Mouse (Mus musculus) midbrain, embryonic 16.5 days (tissue): ENCODE measurements around the gene Crxos. TPM values are rescaled to one million over a fixed set of nuclear protein-coding genes. Genes with fewer than 3 reads are reported as not detected.

Source experiments
- ATAC-seq: fragments of 200-750 bp; cut with Nextera tagmentation; 2 replicates; pipeline ENCODE4 v1.8.0; 2017; ENCODE audit warnings: moderate TSS enrichment
- H3K27ac ChIP-seq: fragments of 300-500 bp; sonication (generic); 2 replicates; pipeline ENCODE4 v1.5.1; 2014; ENCODE audit warnings: mild to moderate bottlenecking, low read length, mixed read lengths
- H3K27me3 ChIP-seq: fragments of 300-500 bp; sonication (generic); 2 replicates; pipeline ENCODE4 v1.6.1; 2014; ENCODE audit warnings: low read depth, low read length, mixed read lengths; ENCODE audit not compliant: control insufficient read depth, insufficient read depth
- H3K36me3 ChIP-seq: fragments of 300-500 bp; sonication (generic); 2 replicates; pipeline ENCODE4 v1.6.1; 2014; ENCODE audit warnings: mild to moderate bottlenecking, low read length, moderate library complexity, mixed read lengths; ENCODE audit not compliant: control insufficient read depth, insufficient read depth
- H3K4me1 ChIP-seq: fragments of 300-500 bp; sonication (generic); 2 replicates; pipeline ENCODE4 v1.6.1; 2014; ENCODE audit warnings: mild to moderate bottlenecking, low read length, mixed read lengths; ENCODE audit not compliant: control insufficient read depth, insufficient read depth
- H3K4me2 ChIP-seq: fragments of 300-500 bp; sonication (generic); 2 replicates; pipeline ENCODE4 v1.6.1; 2014; ENCODE audit warnings: mild to moderate bottlenecking, low read length, mixed read lengths
- H3K4me3 ChIP-seq: fragments of 300-500 bp; sonication (generic); 2 replicates; pipeline ENCODE4 v1.5.1; 2014; ENCODE audit warnings: low read depth, mild to moderate bottlenecking, low read length, moderate library complexity, mixed read lengths
- H3K9ac ChIP-seq: fragments of 300-500 bp; sonication (generic); 2 replicates; pipeline ENCODE4 v1.6.1; 2014; ENCODE audit warnings: low read depth, low read length, mixed read lengths
- H3K9me3 ChIP-seq: fragments of 300-500 bp; sonication (generic); replicated peaks from 2 replicates; pipeline ENCODE4 v1.6.1; 2014; ENCODE audit warnings: mild to moderate bottlenecking, low read length, mixed read lengths; ENCODE audit not compliant: control insufficient read depth, poor library complexity, severe bottlenecking
- WGBS: fragments of 180-500 bp; shearing (Covaris S2); extraction: QIAGEN DNeasy Blood & Tissue Kit; methylation state at CpG from one replicate; pipeline ENCODE4 v1.1.7; 2014; 5-methylcytosine and 5-hydroxymethylcytosine counted together
- polyA plus RNA-seq: library from polyadenylated mRNA; unstranded; fragments of >200 nt; fragmentation: Nextera tagmentation; extraction: Ambion mirVana; gene quantifications from 2 replicates; pipeline ENCODE4 v1.2.1, GENCODE M21; 2015

The Crxos gene
- polyA plus RNA-seq, 1 experiment from 2014 or later = not detected

GRCm38 (mm10) chr7:15916134-15916723 is 33.8 kb downstream of the Crxos start:
- Histone ChIP-seq H3K27ac (no peak overlapping the region), H3K36me3 (peaks cover 22% of the 10 kb centered on the region), H3K4me3 (no peak overlapping the region), H3K27me3 (no peaks in the 10 kb centered on the region), H3K4me2 (no peak overlapping the region), H3K9ac (no peak overlapping the region), H3K4me1 (peaks cover 12% of the 10 kb centered on the region), H3K9me3 (no peaks in the 10 kb centered on the region)
- WGBS = 83% methylated on average over 3 of the region's 3 CpGs
- no peak for ATAC-seq

- Histone ChIP-seq H3K4me3 (no peak overlapping the region), H3K4me1 (peaks cover 13% of the 10 kb centered on the region), H3K9ac (no peak overlapping the region), H3K4me2 (no peak overlapping the region), H3K27me3 (no peaks in the 10 kb centered on the region), H3K36me3 (peaks cover 22% of the 10 kb centered on the region), H3K27ac (no peak overlapping the region), H3K9me3 (no peaks in the 10 kb centered on the region)
- 89% methylated on average over 4 of the region's 4 CpGs for WGBS
- ATAC-seq = no peak
These were observed 34.6 kb downstream of the Crxos start for GRCm38 (mm10) chr7:15916996-15917395.

GRCm38 (mm10) chr7:15918371-15918770 is 36.0 kb downstream of the Crxos start:
- H3K27me3 ChIP-seq = no peaks in the 10 kb centered on the region
- no peak overlapping the region for H3K27ac ChIP-seq
- no peak overlapping the region for H3K4me3 ChIP-seq
- peaks cover 22% of the 10 kb centered on the region for H3K36me3 ChIP-seq
- no peak overlapping the region for H3K9ac ChIP-seq
- peaks cover 18% of the 10 kb centered on the region for H3K4me1 ChIP-seq
- H3K4me2 ChIP-seq = no peak overlapping the region
- no peaks in the 10 kb centered on the region for H3K9me3 ChIP-seq
- ATAC-seq = no peak

GRCm38 (mm10) chr7:15919947-15920346 is 37.5 kb downstream of the Crxos start:
- peak overlapping the region; percentile 94 for H3K4me2 ChIP-seq
- no peaks in the 10 kb centered on the region for H3K9me3 ChIP-seq
- 90% methylated on average over 9 of the region's 9 CpGs for WGBS
- H3K36me3 ChIP-seq = peaks cover 22% of the 10 kb centered on the region
- no peak for ATAC-seq
- no peak overlapping the region for H3K27ac ChIP-seq
- peaks cover 18% of the 10 kb centered on the region for H3K4me1 ChIP-seq
- H3K4me3 ChIP-seq = no peak overlapping the region
- H3K9ac ChIP-seq = no peak overlapping the region
- no peaks in the 10 kb centered on the region for H3K27me3 ChIP-seq

- peaks cover 22% of the 10 kb centered on the region for H3K36me3 ChIP-seq
- peak overlapping the region; percentile 93 for H3K9ac ChIP-seq
- 87% methylated on average over 6 of the region's 6 CpGs for WGBS
- no peaks in the 10 kb centered on the region for H3K9me3 ChIP-seq
- ATAC-seq = no peak
- H3K4me2 ChIP-seq = peak overlapping the region; percentile 94
- H3K27ac ChIP-seq = peak overlapping the region; percentile 19; the same call in 1 of the 2 replicates
- no peaks in the 10 kb centered on the region for H3K27me3 ChIP-seq
- peak overlapping the region; percentile 53 for H3K4me3 ChIP-seq
- peaks cover 18% of the 10 kb centered on the region for H3K4me1 ChIP-seq
These were observed 38.3 kb downstream of the Crxos start for GRCm38 (mm10) chr7:15920645-15921190.

GRCm38 (mm10) chr7:15921796-15922195 is 39.4 kb downstream of the Crxos start:
- Histone ChIP-seq H3K27ac (peak overlapping the region; percentile 93), H3K27me3 (no peaks in the 10 kb centered on the region), H3K9ac (peak overlapping the region; percentile 93), H3K4me2 (peak overlapping the region; percentile 94), H3K9me3 (no peaks in the 10 kb centered on the region), H3K36me3 (peaks cover 22% of the 10 kb centered on the region), H3K4me3 (peak overlapping the region; percentile 53), H3K4me1 (peaks cover 18% of the 10 kb centered on the region)
- 0% methylated on average over 10 of the region's 10 CpGs for WGBS
- peak; percentile 49 for ATAC-seq

GRCm38 (mm10) chr7:15922220-15922773 is 39.9 kb downstream of the Crxos start, which contains the start of gene Selenow:
TSS of gene Selenow (minus strand) at chr7:15922402.
- Histone ChIP-seq H3K9ac (peak within 1 kb of the TSS; percentile 93), H3K4me3 (peak within 1 kb of the TSS; percentile 53), H3K27me3 (no peaks in the 10 kb centered on the region), H3K9me3 (no peaks in the 10 kb centered on the region), H3K4me1 (peaks cover 18% of the 10 kb centered on the region), H3K4me2 (peak within 1 kb of the TSS; percentile 94), H3K27ac (peak within 1 kb of the TSS; percentile 93), H3K36me3 (peaks cover 17% of the 10 kb centered on the region)
- WGBS = 0% methylated on average over 33 of the region's 33 CpGs
- ATAC-seq = peak; percentile 95

- WGBS = 33% methylated on average over 4 of the region's 4 CpGs
These were observed 47.5 kb downstream of the Crxos start for GRCm38 (mm10) chr7:15929910-15930309.

GRCm38 (mm10) chr7:15930543-15930942 is 48.1 kb downstream of the Crxos start:
- no peak overlapping the region for H3K4me2 ChIP-seq
- peaks cover 5% of the 10 kb centered on the region; the same call in 1 of the 2 replicates for H3K36me3 ChIP-seq
- no peaks in the 10 kb centered on the region for H3K27me3 ChIP-seq
- H3K9me3 ChIP-seq = no peaks in the 10 kb centered on the region
- no peak for ATAC-seq
- H3K4me3 ChIP-seq = no peak overlapping the region
- no peak overlapping the region for H3K27ac ChIP-seq
- no peaks in the 10 kb centered on the region for H3K4me1 ChIP-seq
- WGBS = 61% methylated on average over 2 of the region's 2 CpGs
- no peak overlapping the region for H3K9ac ChIP-seq

More at GRCm38 (mm10) chr7:15929910-15930309, 47.5 kb downstream of the Crxos start:
- Histone ChIP-seq H3K4me3 (no peak overlapping the region), H3K4me1 (no peaks in the 10 kb centered on the region), H3K36me3 (no peaks in the 10 kb centered on the region), H3K4me2 (no peak overlapping the region), H3K9ac (no peak overlapping the region), H3K9me3 (no peaks in the 10 kb centered on the region), H3K27ac (no peak overlapping the region), H3K27me3 (no peaks in the 10 kb centered on the region)
- ATAC-seq = no peak
